In the genomic region with DNA sequence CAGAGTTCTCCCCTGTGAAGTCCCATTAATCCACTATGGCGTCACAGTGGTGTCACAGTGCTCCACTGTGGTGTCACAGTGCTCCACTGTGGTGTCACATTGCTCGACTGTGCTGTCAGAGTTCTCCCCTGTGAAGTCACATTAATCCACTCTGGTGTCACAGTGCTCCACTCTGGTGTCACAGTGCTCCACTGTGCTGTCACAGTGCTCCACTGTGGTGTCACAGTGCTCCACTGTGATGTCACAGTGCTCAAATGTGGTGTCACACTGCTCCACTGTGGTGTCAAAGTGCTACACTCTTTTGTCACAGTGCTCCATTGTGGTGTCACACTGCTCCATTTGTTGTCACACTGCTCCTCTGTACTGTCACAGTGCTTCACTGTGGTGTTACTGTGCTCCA, we compare ENCODE assay signal across 7 mouse cellular contexts.
DNase-seq lines count a peak whose midpoint lies in the region; ATAC-seq lines count a peak whose summit lies in the region.
"Not testable (repeated sequence)": the region's sequence is repeated elsewhere in the genome, so short reads cannot be mapped to it uniquely, and the experiment has no call there.

No protein-coding gene starts in this region.

- peaks cover 51% of the 10 kb centered on the region for H3K9me3 ChIP-seq in embryonic facial prominence, embryonic 13.5 days
- H3K9me3 ChIP-seq in hindbrain, embryonic 13.5 days: peaks cover 58% of the 10 kb centered on the region
- peaks cover 25% of the 10 kb centered on the region; the same call in 1 of the 2 replicates for H3K9me3 ChIP-seq in kidney, embryonic 16.5 days (ENCODE audit: low read length)
- peaks cover 17% of the 10 kb centered on the region for H3K9me3 ChIP-seq in liver, embryonic 13.5 days (replicated peaks)
- peaks cover 93% of the 10 kb centered on the region for H3K9me3 ChIP-seq in midbrain, embryonic 10.5 days (replicated peaks)
- H3K9me3 ChIP-seq in neural tube, embryonic 13.5 days: peaks cover 12% of the 10 kb centered on the region; the same call in 1 of the 2 replicates

- not testable (repeated sequence) for H3K9ac ChIP-seq in embryonic facial prominence, embryonic 13.5 days; hindbrain, embryonic 13.5 days; kidney, embryonic 16.5 days (replicated peaks; ENCODE audit: low read length); liver, embryonic 13.5 days; neural tube, embryonic 13.5 days

- H3K36me3 ChIP-seq in embryonic facial prominence, embryonic 13.5 days; hindbrain, embryonic 13.5 days; kidney, embryonic 16.5 days (ENCODE audit: insufficient read depth, low read length); liver, embryonic 13.5 days; midbrain, embryonic 10.5 days; neural tube, embryonic 13.5 days: not testable (repeated sequence)

- DNase-seq in heart, adult 11 months: peak; percentile 4
- DNase-seq in liver, embryonic 13.5 days: not testable (repeated sequence)
- peak; percentile 3 for DNase-seq in midbrain, embryonic 10.5 days (ENCODE audit: low spot score)

- peak; percentile 79 for ATAC-seq in embryonic facial prominence, embryonic 13.5 days (ENCODE audit: insufficient number of reproducible peaks, insufficient read depth, low FRiP score, low TSS enrichment, low read depth)
- peak; percentile 79 for ATAC-seq in hindbrain, embryonic 13.5 days (ENCODE audit: low FRiP score)
- peak; percentile 66 for ATAC-seq in kidney, embryonic 16.5 days (ENCODE audit: low FRiP score, low TSS enrichment)
- ATAC-seq in liver, embryonic 13.5 days (ENCODE audit: low read depth): peak; percentile 60
- ATAC-seq in neural tube, embryonic 13.5 days (ENCODE audit: low read depth): peak; percentile 81

- not testable (repeated sequence) for H3K4me1 ChIP-seq in embryonic facial prominence, embryonic 13.5 days; hindbrain, embryonic 13.5 days (replicated peaks); kidney, embryonic 16.5 days (ENCODE audit: insufficient read depth, low read length); liver, embryonic 13.5 days (replicated peaks); midbrain, embryonic 10.5 days; neural tube, embryonic 13.5 days (replicated peaks)

- not testable (repeated sequence) for H3K27me3 ChIP-seq in embryonic facial prominence, embryonic 13.5 days; hindbrain, embryonic 13.5 days; kidney, embryonic 16.5 days (ENCODE audit: insufficient read depth, low read length); liver, embryonic 13.5 days; midbrain, embryonic 10.5 days (ENCODE audit: low read depth, poor library complexity, severe bottlenecking); neural tube, embryonic 13.5 days

- not testable (repeated sequence) for H3K4me3 ChIP-seq in embryonic facial prominence, embryonic 13.5 days; hindbrain, embryonic 13.5 days; kidney, embryonic 16.5 days (ENCODE audit: low read length); liver, embryonic 13.5 days (replicated peaks); midbrain, embryonic 10.5 days; neural tube, embryonic 13.5 days

- H3K4me2 ChIP-seq in embryonic facial prominence, embryonic 13.5 days; hindbrain, embryonic 13.5 days; kidney, embryonic 16.5 days (replicated peaks; ENCODE audit: low read depth, low read length); liver, embryonic 13.5 days; neural tube, embryonic 13.5 days: not testable (repeated sequence)

- not testable (repeated sequence) for H3K27ac ChIP-seq in embryonic facial prominence, embryonic 13.5 days; hindbrain, embryonic 13.5 days; kidney, embryonic 16.5 days (ENCODE audit: low read length); liver, embryonic 13.5 days; midbrain, embryonic 10.5 days (replicated peaks); neural tube, embryonic 13.5 days (replicated peaks)

- 59% methylated on average over 2 of the region's 2 CpGs for WGBS in embryonic facial prominence, embryonic 13.5 days
- WGBS in hindbrain, embryonic 13.5 days: 66% methylated on average over 2 of the region's 2 CpGs
- 62% methylated on average over 2 of the region's 2 CpGs for WGBS in kidney, embryonic 16.5 days
- 39% methylated on average over 2 of the region's 2 CpGs for WGBS in liver, embryonic 13.5 days (ENCODE audit: insufficient replicate concordance)
- 71% methylated on average over 2 of the region's 2 CpGs for WGBS in midbrain, embryonic 10.5 days
- WGBS in neural tube, embryonic 13.5 days: 72% methylated on average over 2 of the region's 2 CpGs
